Mouse (Mus musculus) MEL (cell line): ENCODE measurements around the gene Reln. TPM values are rescaled to one million over a fixed set of nuclear protein-coding genes. Genes with fewer than 3 reads are reported as not detected.

Experiments used
- DNase-seq: peaks from one replicate; pipeline ENCODE4 v3.0.0; 2011; ENCODE audit warnings: low read depth, low spot score
- H3K27ac ChIP-seq: 2 replicates; pipeline ENCODE4 v1.5.1; 2012; ENCODE audit warnings: low read depth, mild to moderate bottlenecking, control low read depth, low read length, moderate library complexity; ENCODE audit not compliant: control insufficient read depth
- H3K27me3 ChIP-seq, 2 experiments: fragments of 150-350 bp in 1 of 2; sonication (generic) in 1 of 2; 2 replicates each; pipeline ENCODE4 v1.6.1; 2012; ENCODE audit warnings: low read length in 2 of 2, mild to moderate bottlenecking in 2 of 2, improper control_type of control experiment in 1 of 2, moderate library complexity in 1 of 2; ENCODE audit not compliant: insufficient read depth in 2 of 2, control insufficient read depth in 1 of 2
- H3K36me3 ChIP-seq, 2 experiments: 2 replicates each; pipeline ENCODE4 v1.6.1; 2012 to 2014; ENCODE audit warnings: low read length in 2 of 2, improper control_type of control experiment in 1 of 2, inconsistent platforms in 1 of 2, mild to moderate bottlenecking in 1 of 2; ENCODE audit not compliant: insufficient read depth in 2 of 2, control insufficient read depth in 1 of 2
- H3K4me1 ChIP-seq, 2 experiments: fragments of 150-350 bp in 1 of 2; sonication (generic) in 1 of 2; 2 replicates each; pipeline ENCODE4 v1.6.1; 2012; ENCODE audit warnings: low read length in 2 of 2, improper control_type of control experiment in 1 of 2, mild to moderate bottlenecking in 1 of 2; ENCODE audit not compliant: insufficient read depth in 2 of 2, control insufficient read depth in 1 of 2
- H3K4me3 ChIP-seq, 2 experiments: fragments of 150-350 bp in 1 of 2; sonication (generic) in 1 of 2; 2 replicates each; pipeline ENCODE4 v1.5.1; 2012; ENCODE audit warnings: low read depth in 2 of 2, low read length in 2 of 2, mild to moderate bottlenecking in 2 of 2, moderate library complexity in 2 of 2, control low read depth in 1 of 2, improper control_type of control experiment in 1 of 2; ENCODE audit not compliant: control insufficient read depth in 1 of 2, insufficient read depth in 1 of 2
- H3K79me2 ChIP-seq: 2 replicates; pipeline ENCODE4 v1.6.1; 2012; ENCODE audit warnings: mild to moderate bottlenecking, low read length, moderate library complexity; ENCODE audit not compliant: control insufficient read depth, poor library complexity, insufficient read depth
- H3K9ac ChIP-seq: 2 replicates; pipeline ENCODE4 v1.6.1; 2012; ENCODE audit warnings: low read depth, mild to moderate bottlenecking, control low read depth, low read length, moderate library complexity; ENCODE audit not compliant: control insufficient read depth, poor library complexity, severe bottlenecking
- H3K9me3 ChIP-seq: fragments of 150-350 bp; sonication (generic); replicated peaks from 2 replicates; pipeline ENCODE4 v1.6.1; 2012; ENCODE audit warnings: mild to moderate bottlenecking, low read length, improper control_type of control experiment, moderate library complexity; ENCODE audit not compliant: insufficient read depth
- BHLHE40 ChIP-seq: IDR thresholded peaks from 2 replicates; pipeline ENCODE4 v1.6.1; 2012; ENCODE audit warnings: low read depth, mild to moderate bottlenecking, inconsistent platforms, low read length, improper control_type of control experiment, borderline replicate concordance
- CHD1 ChIP-seq: IDR thresholded peaks from 2 replicates; pipeline ENCODE4 v1.6.1; 2012; ENCODE audit warnings: low read depth, mild to moderate bottlenecking, inconsistent platforms, low read length, improper control_type of control experiment
- CHD2 ChIP-seq: IDR thresholded peaks from 2 replicates; pipeline ENCODE4 v1.6.1; 2011; ENCODE audit warnings: low read length, improper control_type of control experiment
- E2F4 ChIP-seq: IDR thresholded peaks from 2 replicates; pipeline ENCODE4 v1.6.1; 2011; ENCODE audit warnings: low read depth, low read length, improper control_type of control experiment, borderline replicate concordance
- EP300 ChIP-seq, 2 experiments: IDR thresholded peaks; 2 replicates each; pipeline ENCODE4 v1.6.1; 2011; ENCODE audit warnings: improper control_type of control experiment in 2 of 2, low read length in 2 of 2, low read depth in 1 of 2, mild to moderate bottlenecking in 1 of 2
- ETS1 ChIP-seq: IDR thresholded peaks from 2 replicates; pipeline ENCODE4 v1.6.1; 2012; ENCODE audit warnings: low read depth, mild to moderate bottlenecking, inconsistent platforms, low read length, improper control_type of control experiment, moderate library complexity
- GATA1 ChIP-seq: IDR thresholded peaks from 2 replicates; pipeline ENCODE4 v1.6.1; 2011; ENCODE audit warnings: low read depth, low read length, improper control_type of control experiment
- MAFK ChIP-seq: IDR thresholded peaks from 2 replicates; pipeline ENCODE4 v1.6.1; 2011; ENCODE audit warnings: low read depth, mild to moderate bottlenecking, low read length, improper control_type of control experiment, borderline replicate concordance
- MAX ChIP-seq: IDR thresholded peaks from 2 replicates; pipeline ENCODE4 v1.6.1; 2011; ENCODE audit warnings: low read length, improper control_type of control experiment
- MAZ ChIP-seq: IDR thresholded peaks from 2 replicates; pipeline ENCODE4 v1.6.1; 2012; ENCODE audit warnings: low read depth, mild to moderate bottlenecking, inconsistent platforms, low read length, improper control_type of control experiment
- MXI1 ChIP-seq: IDR thresholded peaks from 2 replicates; pipeline ENCODE4 v1.6.1; 2011; ENCODE audit warnings: mild to moderate bottlenecking, low read depth, low read length, improper control_type of control experiment
- MYB ChIP-seq: IDR thresholded peaks from 2 replicates; pipeline ENCODE4 v1.6.1; 2011; ENCODE audit warnings: mild to moderate bottlenecking, low read depth, low read length, improper control_type of control experiment
- MYC ChIP-seq: IDR thresholded peaks from 2 replicates; pipeline ENCODE4 v1.6.1; 2011; ENCODE audit warnings: low read depth, mild to moderate bottlenecking, low read length, improper control_type of control experiment, moderate library complexity
- NELFE ChIP-seq: IDR thresholded peaks from 2 replicates; pipeline ENCODE4 v1.6.1; 2011; ENCODE audit warnings: low read depth, low read length, improper control_type of control experiment
- NRF1 ChIP-seq: IDR thresholded peaks from 2 replicates; pipeline ENCODE4 v1.6.1; 2014; ENCODE audit warnings: low read depth, mild to moderate bottlenecking, inconsistent platforms, low read length, improper control_type of control experiment, moderate library complexity; ENCODE audit not compliant: poor library complexity, insufficient read depth, severe bottlenecking
- POLR2A ChIP-seq, 2 experiments: IDR thresholded peaks; 2 replicates each; pipeline ENCODE4 v1.6.1; 2011 to 2012; ENCODE audit warnings: low read length in 2 of 2, mild to moderate bottlenecking in 2 of 2, control low read depth in 1 of 2, improper control_type of control experiment in 1 of 2, low read depth in 1 of 2, moderate library complexity in 1 of 2; ENCODE audit not compliant: control insufficient read depth in 1 of 2, insufficient read depth in 1 of 2, poor library complexity in 1 of 2
- POLR2AphosphoS2 ChIP-seq: IDR thresholded peaks from 2 replicates; pipeline ENCODE4 v1.6.1; 2011; ENCODE audit warnings: low read length, improper control_type of control experiment
- RAD21 ChIP-seq: IDR thresholded peaks from 2 replicates; pipeline ENCODE4 v1.6.1; 2011; ENCODE audit warnings: mild to moderate bottlenecking, low read depth, low read length, improper control_type of control experiment
- RCOR1 ChIP-seq: IDR thresholded peaks from 2 replicates; pipeline ENCODE4 v1.6.1; 2012; ENCODE audit warnings: low read depth, mild to moderate bottlenecking, inconsistent platforms, low read length, improper control_type of control experiment
- SIN3A ChIP-seq: IDR thresholded peaks from 2 replicates; pipeline ENCODE4 v1.6.1; 2012; ENCODE audit warnings: low read length, improper control_type of control experiment, inconsistent platforms
- SMC3 ChIP-seq: IDR thresholded peaks from 2 replicates; pipeline ENCODE4 v1.6.1; 2011; ENCODE audit warnings: low read depth, low read length, improper control_type of control experiment
- TAL1 ChIP-seq: IDR thresholded peaks from 2 replicates; pipeline ENCODE4 v1.6.1; 2012; ENCODE audit warnings: mild to moderate bottlenecking, inconsistent platforms, low read length, moderate library complexity, mixed read lengths
- TBP ChIP-seq: IDR thresholded peaks from 2 replicates; pipeline ENCODE4 v1.8.0; 2011; ENCODE audit warnings: low read depth, low read length, improper control_type of control experiment
- TCF12 ChIP-seq: IDR thresholded peaks from 2 replicates; pipeline ENCODE4 v1.6.1; 2014; ENCODE audit warnings: low read depth, mild to moderate bottlenecking, inconsistent platforms, low read length, improper control_type of control experiment, moderate library complexity
- USF1 ChIP-seq: IDR thresholded peaks from 2 replicates; pipeline ENCODE4 v1.6.1; 2014; ENCODE audit warnings: low read depth, mild to moderate bottlenecking, inconsistent platforms, low read length, improper control_type of control experiment, moderate library complexity
- USF2 ChIP-seq, 2 experiments: IDR thresholded peaks; 2 replicates each; pipeline ENCODE4 v1.6.1; 2011 to 2012; ENCODE audit warnings: improper control_type of control experiment in 2 of 2, low read length in 2 of 2, borderline replicate concordance in 1 of 2, inconsistent platforms in 1 of 2, low read depth in 1 of 2, mild to moderate bottlenecking in 1 of 2; ENCODE audit not compliant: insufficient read depth in 1 of 2
- ZKSCAN1 ChIP-seq: IDR thresholded peaks from 2 replicates; pipeline ENCODE4 v1.6.1; 2012; ENCODE audit warnings: low read depth, mild to moderate bottlenecking, inconsistent platforms, low read length, improper control_type of control experiment, moderate library complexity
- ZMIZ1 ChIP-seq: IDR thresholded peaks from 2 replicates; pipeline ENCODE4 v1.6.1; 2012; ENCODE audit warnings: low read depth, mild to moderate bottlenecking, inconsistent platforms, low read length, improper control_type of control experiment, moderate library complexity
- ZNF384 ChIP-seq: IDR thresholded peaks from 2 replicates; pipeline ENCODE4 v1.6.1; 2012; ENCODE audit warnings: low read depth, mild to moderate bottlenecking, inconsistent platforms, low read length, improper control_type of control experiment
- polyA plus RNA-seq, 2 experiments: library from polyadenylated mRNA; stranded (reverse) in 1 of 2; unstranded in 1 of 2; fragments of >175 nt in 1 of 2; fragments of >200 nt in 1 of 2; gene quantifications; 2 replicates each; pipeline versions ENCODE4 v1.2.1 to v1.2.4; 2012; ENCODE audit warnings: low replicate concordance in 2 of 2, low read depth in 1 of 2; ENCODE audit not compliant: insufficient read length in 2 of 2, insufficient read depth in 1 of 2, missing spikeins in 1 of 2
- total RNA-seq: library from RNA; depleted of rRNA; stranded (reverse); fragments of 300-350 nt; gene quantifications from 2 replicates; pipeline ENCODE4 v1.2.3, GENCODE M21; 2012

Reln gene
- total and polyA plus RNA-seq, 3 experiments = not detected

DNA sequence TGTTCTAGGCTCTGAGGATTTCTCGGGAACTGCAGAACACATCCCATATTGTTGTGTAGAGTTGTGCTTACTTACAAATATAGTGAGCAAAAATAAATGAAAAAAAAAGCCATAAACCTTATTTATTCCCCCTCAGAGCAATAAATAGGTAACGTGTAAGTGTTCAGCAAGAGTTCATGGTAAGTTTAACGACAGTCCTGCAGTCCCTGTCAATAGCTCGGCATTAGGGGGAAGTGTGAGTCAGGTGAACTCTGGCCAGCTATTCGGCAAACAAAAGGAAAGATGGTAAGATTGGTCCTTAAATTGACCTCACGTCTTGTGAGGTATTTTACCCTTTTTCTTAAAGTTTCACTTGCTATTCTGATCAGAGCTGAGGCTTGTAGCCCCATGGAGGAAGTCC lies 497.1 kb downstream of the Reln start:
- Histone ChIP-seq H3K79me2 (no peaks in the 10 kb centered on the region), H3K4me3 (peak overlapping the region; percentile 43 to 61), H3K9ac (peak overlapping the region; percentile 0; the same call in 1 of the 2 replicates), H3K36me3 (no peaks in the 10 kb centered on the region), H3K27me3 (peaks cover 0 to 4% of the 10 kb centered on the region in 2 experiments; a peak in 3 of 4 replicates), H3K9me3 (no peaks in the 10 kb centered on the region), H3K27ac (no peak overlapping the region), H3K4me1 (0 out of 4 replicates have a peak, but pooled peaks cover 0 to 7% of the 10 kb centered on the region in 2 experiments)
- peak; percentile 20 for DNase-seq
- TF ChIP-seq BHLHE40 = no peak
- no peak for TF ChIP-seq CHD2
- no peak for TF ChIP-seq MAX
- no peak for TF ChIP-seq NRF1
- TF ChIP-seq MYC = no peak
- TF ChIP-seq TCF12 = no peak
- no peak for TF ChIP-seq USF2 (IDR thresholded peaks at IDR 0.05; ENCODE audit: borderline replicate concordance in 1 of 2, insufficient read depth in 1 of 2, low read depth in 1 of 2, low read length in 2 of 2)
- TF ChIP-seq ZKSCAN1 = no peak
- TF ChIP-seq NELFE = no peak
- no peak for TF ChIP-seq POLR2A (IDR thresholded peaks at IDR 0.05; ENCODE audit: control insufficient read depth in 1 of 2, insufficient read depth in 1 of 2, low read depth in 1 of 2, low read length in 2 of 2, poor library complexity in 1 of 2)
- TF ChIP-seq MAZ = no peak
- TF ChIP-seq MXI1 = no peak
- no peak for TF ChIP-seq EP300 (IDR thresholded peaks at IDR 0.05; ENCODE audit: low read depth in 1 of 2, low read length in 2 of 2)

DNA sequence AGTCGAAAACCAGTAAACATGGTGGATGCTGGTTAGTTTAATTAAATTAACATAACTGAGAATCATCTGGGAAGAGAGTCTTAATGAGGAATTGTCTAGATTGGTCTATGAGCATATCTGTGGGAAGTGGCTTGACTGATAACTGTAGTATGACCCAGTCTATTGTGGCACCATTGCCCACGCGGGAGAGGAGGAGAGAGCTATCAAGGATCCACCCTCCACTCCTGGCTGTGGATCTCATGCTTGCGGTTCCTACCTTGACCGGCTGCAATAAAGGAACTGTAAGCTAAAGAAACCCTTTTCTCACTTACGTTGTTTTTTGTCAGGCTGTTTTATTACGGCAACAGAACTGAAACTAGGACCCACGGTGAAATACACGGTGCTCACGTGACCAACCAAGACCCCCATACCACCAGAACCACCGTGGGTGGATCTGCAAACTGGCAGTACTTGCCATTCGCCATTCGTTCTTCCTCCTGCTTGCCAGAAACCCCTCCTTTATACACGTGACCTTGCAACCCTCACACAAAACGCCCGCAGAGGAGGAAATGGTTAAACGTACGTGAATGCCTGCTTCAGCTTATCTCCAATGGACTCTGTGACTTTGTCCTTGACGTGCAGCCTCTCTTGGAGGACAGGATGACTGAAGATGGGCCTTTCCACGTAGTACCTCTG lies 497.7 kb downstream of the Reln start:
- Histone ChIP-seq H3K27ac (no peak overlapping the region), H3K27me3 (peaks cover 0 to 2% of the 10 kb centered on the region in 2 experiments; a peak in 2 of 4 replicates), H3K79me2 (no peaks in the 10 kb centered on the region), H3K9me3 (no peaks in the 10 kb centered on the region), H3K4me3 (peak overlapping the region; percentile 43 to 61), H3K9ac (peak overlapping the region; percentile 54), H3K4me1 (0 out of 4 replicates have a peak, but pooled peaks cover 0 to 7% of the 10 kb centered on the region in 2 experiments), H3K36me3 (no peaks in the 10 kb centered on the region)
- peak; percentile 77 for DNase-seq
- TF ChIP-seq CHD2 (no peak), POLR2AphosphoS2 (no peak), USF1 (peak; percentile 88), MAX (peak; percentile 56; the same call in 1 of the 2 replicates), TBP (peak; percentile 49; the same call in 1 of the 2 replicates), ZMIZ1 (peak; percentile 48; the same call in 1 of the 2 replicates), POLR2A (IDR thresholded peaks at IDR 0.05; ENCODE audit: control insufficient read depth in 1 of 2, insufficient read depth in 1 of 2, low read depth in 1 of 2, low read length in 2 of 2, poor library complexity in 1 of 2) (peak in 1 of 2 experiments; percentile 43; a peak in 1 of 4 replicates), USF2 (IDR thresholded peaks at IDR 0.05; ENCODE audit: borderline replicate concordance in 1 of 2, insufficient read depth in 1 of 2, low read depth in 1 of 2, low read length in 2 of 2) (peak in 1 of 2 experiments; percentile 52; a peak in 1 of 4 replicates), MAFK (no peak), MYB (no peak), TAL1 (no peak), RAD21 (no peak), ZKSCAN1 (no peak), ETS1 (no peak), GATA1 (0 out of 2 replicates have a peak, but pooled peaks have one; percentile 6), MXI1 (peak; percentile 49; the same call in 1 of the 2 replicates), ZNF384 (no peak), E2F4 (no peak), NRF1 (no peak), SIN3A (no peak), CHD1 (no peak), RCOR1 (no peak), SMC3 (no peak)
